Mouse (Mus musculus): ENCODE results near the gene E330017A01Rik.

Gene E330017A01Rik

DNA sequence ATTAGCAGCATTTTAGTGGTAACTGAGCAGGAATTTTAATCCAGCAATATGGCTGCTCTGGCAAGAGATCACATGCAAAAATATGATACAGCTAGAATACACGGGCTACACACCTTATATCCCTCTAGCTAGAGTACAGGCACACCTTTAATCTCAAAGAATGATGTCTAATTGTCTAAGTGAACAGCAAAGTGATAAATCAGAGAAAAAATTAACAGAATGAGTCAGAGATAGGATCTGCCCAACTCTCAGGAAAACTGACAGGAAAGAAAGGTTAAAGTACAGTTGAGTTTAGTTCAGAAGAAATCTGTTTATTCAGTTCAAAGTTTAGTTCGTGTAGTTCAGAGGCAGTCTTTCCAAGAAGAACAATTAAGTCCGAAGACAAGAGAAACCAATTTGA is 47.2 kb downstream of the E330017A01Rik start:
- no peak for DNase-seq (ENCODE audit: low read depth)

- no peak for DNase-seq (ENCODE audit: low read depth)
These were observed 49.1 kb downstream of the E330017A01Rik start for GRCm38 (mm10) chr16:58589444-58589843.
